Mouse (Mus musculus): Measurements from ENCODE around the gene Pank4. TPM values are rescaled to one million over a fixed set of nuclear protein-coding genes. Genes with fewer than 3 reads are reported as not detected.

Pank4 gene
- total RNA-seq, 1 experiment from 2014 or later, result 41.4 TPM

DNA sequence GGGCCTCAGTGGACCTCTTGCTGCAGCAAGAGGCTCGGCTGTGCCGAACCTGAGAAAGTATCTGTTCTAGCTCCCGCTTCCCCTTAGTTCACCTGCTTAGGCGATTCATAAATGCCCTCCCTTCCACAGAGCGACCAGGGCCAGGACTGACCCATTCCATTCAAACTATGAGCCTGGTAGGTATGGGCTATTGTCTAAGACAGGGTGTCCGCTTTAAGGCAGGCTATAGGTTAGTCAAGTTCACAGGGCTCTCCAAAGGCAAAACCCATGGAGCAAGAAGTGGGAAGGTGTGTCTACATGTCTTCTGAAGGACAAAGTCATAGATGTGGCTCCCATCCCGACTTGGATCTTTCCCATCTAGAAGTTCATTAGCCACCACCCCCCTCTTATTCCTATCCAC is 1.2 kb upstream of the Pank4 start:
- no peak for ATAC-seq (ENCODE audit: extremely low read depth, insufficient number of reproducible peaks, low FRiP score, poor library complexity, severe bottlenecking)

GRCm38 (mm10) chr4:154963190-154963836 is 610 bp upstream of the Pank4 start:
- no peak for ATAC-seq (ENCODE audit: extremely low read depth, insufficient number of reproducible peaks, low FRiP score, poor library complexity, severe bottlenecking)

DNA sequence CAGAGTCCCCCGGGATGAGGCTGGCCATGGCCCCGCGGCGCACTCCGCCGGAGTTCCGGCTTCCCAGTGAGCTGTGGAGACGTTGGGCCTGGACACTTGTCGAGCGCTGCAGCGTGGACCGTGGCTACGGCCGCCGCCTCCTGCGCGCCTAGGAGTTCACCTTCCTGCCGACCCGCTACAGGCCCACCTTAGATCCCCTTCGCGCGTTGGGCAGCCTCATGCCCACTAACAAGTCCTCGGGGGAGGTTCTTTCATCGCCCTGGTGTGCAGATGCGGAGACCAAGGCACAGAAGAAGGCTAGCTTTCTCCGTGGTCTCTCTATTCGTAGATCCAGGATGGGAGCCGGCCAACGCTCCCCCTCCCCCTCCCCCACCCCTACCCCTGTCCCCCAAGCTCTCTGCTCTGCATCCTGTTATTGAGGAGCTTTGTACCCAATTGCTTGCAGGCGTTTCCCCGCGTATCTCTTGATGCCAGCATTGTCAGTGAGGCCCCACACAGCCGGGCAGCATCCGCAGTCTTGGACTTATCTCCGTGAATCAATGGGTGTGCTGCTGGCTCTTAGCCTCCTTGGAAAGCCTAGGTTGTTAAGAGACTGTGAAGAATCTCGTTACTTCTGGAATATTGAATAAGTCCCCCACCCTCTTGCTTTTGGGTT is 785 bp downstream of the Pank4 start:
- no peak for ATAC-seq (ENCODE audit: extremely low read depth, insufficient number of reproducible peaks, low FRiP score, poor library complexity, severe bottlenecking)

GRCm38 (mm10) chr4:154965856-154966255 is 1.9 kb downstream of the Pank4 start:
- no peak for ATAC-seq (ENCODE audit: extremely low read depth, insufficient number of reproducible peaks, low FRiP score, poor library complexity, severe bottlenecking)

DNA sequence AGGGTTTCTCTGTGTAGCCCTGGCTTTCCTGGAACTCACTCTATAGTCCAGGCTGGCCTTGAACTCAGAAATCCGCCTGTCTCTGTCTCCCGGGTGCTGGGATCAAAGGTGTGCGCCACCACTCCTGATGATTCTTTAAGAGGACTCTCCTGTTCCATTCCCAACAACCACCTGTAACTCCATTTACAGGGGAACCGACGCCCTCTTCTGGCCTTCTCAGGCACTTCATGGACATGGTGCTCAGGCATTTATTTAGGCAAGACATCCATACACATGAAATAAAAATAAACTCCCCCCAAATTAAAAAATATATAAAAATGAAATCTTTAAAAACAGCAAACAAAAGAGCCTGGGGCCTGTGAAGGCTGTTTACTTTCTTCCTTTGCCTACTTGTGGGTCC is 3.2 kb downstream of the Pank4 start:
- ATAC-seq (ENCODE audit: extremely low read depth, insufficient number of reproducible peaks, low FRiP score, poor library complexity, severe bottlenecking), result no peak

GRCm38 (mm10) chr4:154972546-154972945 is 8.6 kb downstream of the Pank4 start:
- no peak for ATAC-seq (ENCODE audit: extremely low read depth, insufficient number of reproducible peaks, low FRiP score, poor library complexity, severe bottlenecking)

DNA sequence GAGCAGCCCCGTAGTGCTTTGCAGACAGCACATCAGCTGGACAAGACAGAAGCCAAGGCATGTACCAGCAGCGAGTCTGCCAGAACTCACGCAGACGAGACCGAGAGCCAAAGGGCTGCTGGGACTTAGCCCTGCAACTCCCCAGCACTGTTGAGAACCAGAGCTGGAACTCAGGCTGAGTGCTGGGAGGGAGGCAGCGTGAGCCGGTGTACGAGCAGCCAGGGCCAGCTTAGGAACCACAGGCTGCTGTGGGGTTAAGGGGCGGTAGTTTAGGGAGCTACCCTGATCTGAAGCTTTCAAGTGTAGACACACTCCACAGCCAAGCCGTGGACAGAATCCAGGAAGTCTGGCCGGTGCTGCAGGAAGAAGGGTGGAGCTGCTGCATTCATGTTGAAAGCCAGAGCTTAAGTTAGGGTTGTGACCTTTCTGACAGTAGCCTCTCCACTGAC is 10.3 kb downstream of the Pank4 start:
- ATAC-seq (ENCODE audit: extremely low read depth, insufficient number of reproducible peaks, low FRiP score, poor library complexity, severe bottlenecking), result no peak

- no peak for ATAC-seq (ENCODE audit: extremely low read depth, insufficient number of reproducible peaks, low FRiP score, poor library complexity, severe bottlenecking)
Observed at GRCm38 (mm10) chr4:154980110-154980509, 16.2 kb downstream of the Pank4 start.

GRCm38 (mm10) chr4:154981076-154981475 is 17.2 kb downstream of the Pank4 start:
- no peak for ATAC-seq (ENCODE audit: extremely low read depth, insufficient number of reproducible peaks, low FRiP score, poor library complexity, severe bottlenecking)

- no peak for ATAC-seq (ENCODE audit: extremely low read depth, insufficient number of reproducible peaks, low FRiP score, poor library complexity, severe bottlenecking)
Observed at GRCm38 (mm10) chr4:154981530-154981929, 17.6 kb downstream of the Pank4 start.

DNA sequence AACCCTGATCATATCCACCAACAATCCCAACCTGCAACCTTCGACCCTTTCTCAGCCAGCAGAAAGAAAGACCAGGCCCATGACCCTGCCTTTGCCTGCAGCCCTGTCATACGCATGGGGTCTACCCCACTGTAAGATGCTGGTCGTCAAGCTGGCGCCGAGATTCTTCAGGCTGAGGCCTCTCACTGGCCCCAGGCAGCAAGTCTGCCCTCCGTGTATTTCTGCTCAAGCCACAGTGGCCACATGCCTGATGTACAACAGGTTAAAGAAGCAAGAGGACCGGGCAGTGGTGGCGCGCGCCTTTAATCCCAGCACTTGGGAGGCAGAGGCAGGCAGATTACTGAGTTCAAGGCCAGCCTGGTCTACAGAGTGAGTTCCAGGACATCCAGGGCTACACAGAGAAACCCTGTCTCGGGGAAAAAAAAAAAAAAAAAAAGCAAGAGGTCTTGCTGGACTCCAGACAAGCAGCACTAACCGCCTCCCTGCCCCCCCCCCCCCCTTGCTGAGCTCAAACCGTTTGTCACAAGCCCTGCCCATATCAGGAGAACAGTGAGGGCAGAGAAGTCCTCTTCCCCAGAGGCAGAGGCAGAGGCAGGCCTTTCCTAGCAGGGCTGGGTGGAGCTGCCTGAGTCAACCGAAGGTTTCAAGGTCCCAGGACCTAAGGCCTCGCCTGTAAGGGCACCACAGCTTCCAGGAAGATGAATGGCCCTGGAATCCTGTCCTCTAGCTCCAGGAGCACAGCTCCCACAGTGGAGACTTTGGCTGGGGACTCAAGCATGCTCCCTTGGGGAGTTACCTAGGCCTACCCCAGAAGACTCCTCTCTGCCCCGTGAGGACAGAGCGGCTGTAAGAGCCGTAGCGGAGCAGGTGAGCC is 18.6 kb downstream of the Pank4 start:
- no peak for ATAC-seq (ENCODE audit: extremely low read depth, insufficient number of reproducible peaks, low FRiP score, poor library complexity, severe bottlenecking)

GRCm38 (mm10) chr4:154983767-154984166 is 19.8 kb downstream of the Pank4 start:
- no peak for ATAC-seq (ENCODE audit: extremely low read depth, insufficient number of reproducible peaks, low FRiP score, poor library complexity, severe bottlenecking)

- no peak for ATAC-seq (ENCODE audit: extremely low read depth, insufficient number of reproducible peaks, low FRiP score, poor library complexity, severe bottlenecking)
Observed at GRCm38 (mm10) chr4:154985151-154985777, 21.3 kb downstream of the Pank4 start.

DNA sequence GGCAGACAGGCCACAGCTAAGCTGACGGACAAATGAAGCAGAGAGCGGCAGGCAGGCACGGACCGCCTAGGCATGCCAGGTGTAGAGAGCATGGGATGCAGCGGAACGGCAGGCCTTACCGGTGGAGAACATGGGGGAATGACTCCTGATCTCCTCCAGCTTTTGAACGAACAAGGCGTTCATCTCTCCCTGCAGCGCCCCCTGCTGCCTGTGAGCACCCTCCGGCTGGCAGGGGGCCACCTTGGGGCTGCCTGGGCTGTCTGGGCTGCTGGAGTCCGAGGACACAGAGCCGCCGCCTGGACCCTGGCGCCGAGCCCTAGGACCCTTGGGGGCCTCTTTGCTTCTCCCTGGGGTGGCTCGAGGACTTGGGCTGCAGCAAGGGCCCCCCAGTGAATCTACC is 22.2 kb downstream of the Pank4 start:
- no peak for ATAC-seq (ENCODE audit: extremely low read depth, insufficient number of reproducible peaks, low FRiP score, poor library complexity, severe bottlenecking)

DNA sequence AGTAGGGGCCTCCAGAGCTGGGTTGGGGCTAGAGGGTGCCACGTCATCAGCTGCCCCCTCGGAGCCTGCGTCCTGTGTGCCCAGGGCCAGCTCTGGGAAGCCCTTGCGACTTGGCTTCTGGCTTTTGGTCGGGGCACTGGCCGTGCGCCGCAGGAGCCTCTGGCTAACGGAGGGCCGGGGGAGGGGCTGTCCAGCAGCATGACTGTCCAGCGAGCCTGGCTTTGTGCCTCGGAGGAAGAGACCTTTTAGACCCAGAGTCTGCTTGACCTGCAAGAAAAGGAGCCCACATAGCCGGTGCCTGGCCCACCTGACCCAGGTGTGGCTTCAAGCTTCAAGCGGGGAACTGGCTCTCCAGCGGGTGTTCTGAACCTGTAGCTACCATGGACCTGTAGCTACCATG is 22.8 kb downstream of the Pank4 start:
- ATAC-seq (ENCODE audit: extremely low read depth, insufficient number of reproducible peaks, low FRiP score, poor library complexity, severe bottlenecking), result no peak

GRCm38 (mm10) chr4:154994876-154995275 is 31.0 kb downstream of the Pank4 start:
- ATAC-seq (ENCODE audit: extremely low read depth, insufficient number of reproducible peaks, low FRiP score, poor library complexity, severe bottlenecking), result no peak

DNA sequence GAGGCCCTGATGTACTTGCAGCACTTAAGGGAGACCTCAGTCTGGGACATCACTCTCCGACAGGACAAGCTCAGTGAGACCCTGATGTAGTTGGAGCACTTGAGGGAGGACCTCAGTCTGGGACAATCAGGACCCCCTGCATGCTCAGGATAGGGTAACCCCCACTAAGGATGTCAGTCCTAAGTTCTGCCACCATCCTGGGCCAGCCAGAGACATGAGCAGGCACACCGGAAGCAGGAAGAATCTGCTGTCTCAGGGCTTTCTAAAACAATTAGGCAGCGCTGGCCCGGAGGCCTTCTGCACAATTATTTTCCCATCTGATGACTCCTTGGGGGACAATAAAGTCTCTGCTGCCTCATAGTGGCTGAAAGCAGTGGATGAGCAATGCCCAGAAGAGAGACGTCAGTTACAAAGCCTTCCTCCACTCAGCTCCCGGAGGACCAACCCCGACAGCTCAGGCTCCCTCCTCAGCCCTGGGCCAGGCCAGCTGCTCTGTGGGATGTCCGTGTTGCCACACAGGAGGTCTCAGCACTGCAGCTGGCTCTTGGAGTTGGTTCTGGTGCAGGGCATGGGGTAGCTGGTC is 32.7 kb downstream of the Pank4 start:
- no peak for ATAC-seq (ENCODE audit: extremely low read depth, insufficient number of reproducible peaks, low FRiP score, poor library complexity, severe bottlenecking)

DNA sequence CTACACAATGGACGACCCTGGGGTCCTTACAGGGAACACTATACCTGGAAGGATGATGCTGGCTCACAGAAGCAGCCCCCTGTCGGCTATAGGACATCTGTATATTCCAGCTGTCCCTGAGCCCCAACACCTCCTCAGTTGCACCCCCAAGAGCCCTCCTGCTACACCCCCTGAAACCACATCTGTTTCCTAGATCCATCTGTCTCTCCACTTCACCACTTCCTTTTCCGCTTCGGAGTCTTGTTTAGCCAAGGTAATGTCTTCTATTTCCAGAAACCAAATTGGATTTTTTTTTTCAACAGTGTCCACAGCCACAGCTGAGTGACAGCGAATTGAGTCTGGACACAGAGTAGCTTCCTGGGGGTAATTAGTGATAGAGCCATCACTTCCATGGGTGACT is 35.5 kb downstream of the Pank4 start:
- ATAC-seq (ENCODE audit: extremely low read depth, insufficient number of reproducible peaks, low FRiP score, poor library complexity, severe bottlenecking), result no peak

DNA sequence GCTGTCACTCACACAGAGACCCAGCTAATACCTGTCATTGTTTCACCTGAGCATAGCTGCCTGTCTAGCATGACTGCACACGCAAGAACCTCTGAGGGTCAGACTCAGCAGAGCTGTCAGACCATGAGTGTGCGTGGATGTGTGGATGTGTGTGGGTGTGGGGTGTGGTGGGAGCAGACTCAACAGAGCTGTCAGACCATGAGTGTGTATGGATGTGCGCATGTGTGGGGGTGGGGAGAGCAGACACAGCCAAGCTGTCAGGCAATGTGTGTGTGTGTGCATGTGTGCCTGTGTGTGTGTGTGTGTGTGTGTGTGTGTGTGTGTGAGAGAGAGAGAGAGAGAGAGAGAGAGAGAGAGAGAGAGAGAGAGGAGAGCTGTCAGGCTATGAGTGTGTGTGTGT is 41.4 kb downstream of the Pank4 start:
- ATAC-seq (ENCODE audit: extremely low read depth, insufficient number of reproducible peaks, low FRiP score, poor library complexity, severe bottlenecking), result no peak

Data from neutrophil, adult 5-6 weeks (primary cell).